Mouse (Mus musculus) forebrain, embryonic 16.5 days (tissue): Measurements from ENCODE around the gene Ubxn10. TPM values are rescaled to one million over a fixed set of nuclear protein-coding genes. Genes with fewer than 3 reads are reported as not detected.

Experiments
- polyA plus RNA-seq: library from polyadenylated mRNA; unstranded; fragments of >200 nt; fragmentation: Nextera tagmentation; extraction: Ambion mirVana; gene quantifications from 2 replicates; pipeline ENCODE4 v1.2.1, GENCODE M21; 2015

Gene Ubxn10
- polyA plus RNA-seq, 1 experiment from 2014 or later, result 1.9 TPM

Other genes with a start within 250 kb of the Ubxn10 start
- 0.72 and 0.79 TPM in 2 replicates for gene Vwa5b1, start 101.3 kb downstream of the Ubxn10 start, polyA plus RNA-seq
- not detected in 2 replicates for gene Pla2g2c, start 12.4 kb downstream of the Ubxn10 start, polyA plus RNA-seq
- gene Pla2g2f, start 20.5 kb upstream of the Ubxn10 start, polyA plus RNA-seq, result not detected in 2 replicates
- 0.16 TPM in 1 of 2 replicates, not detected in the other for gene Pla2g2d, start 38.6 kb upstream of the Ubxn10 start, polyA plus RNA-seq
- 0.54 and 1.2 TPM in 2 replicates for gene Pla2g5, start 126.3 kb upstream of the Ubxn10 start, polyA plus RNA-seq
- not detected in 2 replicates for gene Gm13030, start 136.8 kb upstream of the Ubxn10 start, polyA plus RNA-seq
- not detected in 2 replicates for gene Pla2g2e, start 140.8 kb upstream of the Ubxn10 start, polyA plus RNA-seq
- gene Otud3, start 176.8 kb upstream of the Ubxn10 start, polyA plus RNA-seq, result 2.4 and 3.2 TPM in 2 replicates
- not detected in 2 replicates for gene Rnf186, start 229.9 kb upstream of the Ubxn10 start, polyA plus RNA-seq
- gene Tmco4, start 235.7 kb upstream of the Ubxn10 start, polyA plus RNA-seq, result 1.1 and 1.2 TPM in 2 replicates